Mouse (Mus musculus): ENCODE data around the gene Hal. TPM values are rescaled to one million over a fixed set of nuclear protein-coding genes. Genes with fewer than 3 reads are reported as not detected.
"Not testable (repeated sequence)": the region's sequence is repeated elsewhere in the genome, so short reads cannot be mapped to it uniquely, and the experiment has no call there.

Gene Hal
- polyA plus RNA-seq, 1 experiment from 2014 or later: 0.25 TPM

- Histone ChIP-seq H3K9ac (replicated peaks; ENCODE audit: low read length) (no peak overlapping the region), H3K4me3 (ENCODE audit: low read length) (no peak overlapping the region), H3K4me1 (ENCODE audit: insufficient read depth, low read length) (no peaks in the 10 kb centered on the region), H3K4me2 (replicated peaks; ENCODE audit: low read depth, low read length) (no peak overlapping the region), H3K27ac (ENCODE audit: low read length) (no peak overlapping the region), H3K36me3 (ENCODE audit: insufficient read depth, low read length) (no peaks in the 10 kb centered on the region), H3K9me3 (ENCODE audit: low read length) (no peaks in the 10 kb centered on the region), H3K27me3 (ENCODE audit: insufficient read depth, low read length) (no peaks in the 10 kb centered on the region)
- 0 out of 2 replicates have a peak, but pooled peaks have one; percentile 54 for ATAC-seq (ENCODE audit: low FRiP score, low TSS enrichment)
- WGBS: 13% methylated on average over 7 of the region's 7 CpGs
Observed at GRCm38 (mm10) chr10:93548991-93549390, 60.4 kb downstream of the Hal start.

GRCm38 (mm10) chr10:93549821-93550220, 61.3 kb downstream of the Hal start:
- Histone ChIP-seq H3K4me3 (ENCODE audit: low read length) (no peak overlapping the region), H3K36me3 (ENCODE audit: insufficient read depth, low read length) (no peaks in the 10 kb centered on the region), H3K4me1 (ENCODE audit: insufficient read depth, low read length) (no peaks in the 10 kb centered on the region), H3K9ac (replicated peaks; ENCODE audit: low read length) (no peak overlapping the region), H3K27me3 (ENCODE audit: insufficient read depth, low read length) (no peaks in the 10 kb centered on the region), H3K9me3 (ENCODE audit: low read length) (no peaks in the 10 kb centered on the region), H3K4me2 (replicated peaks; ENCODE audit: low read depth, low read length) (no peak overlapping the region), H3K27ac (ENCODE audit: low read length) (no peak overlapping the region)
- ATAC-seq (ENCODE audit: low FRiP score, low TSS enrichment): no peak
- WGBS: 75% methylated on average over 10 of the region's 10 CpGs

- H3K4me3 ChIP-seq (ENCODE audit: low read length): no peak overlapping the region
- no peaks in the 10 kb centered on the region for H3K27me3 ChIP-seq (ENCODE audit: insufficient read depth, low read length)
- H3K4me1 ChIP-seq (ENCODE audit: insufficient read depth, low read length): no peaks in the 10 kb centered on the region
- no peak overlapping the region for H3K27ac ChIP-seq (ENCODE audit: low read length)
- H3K4me2 ChIP-seq (replicated peaks; ENCODE audit: low read depth, low read length): no peak overlapping the region
- no peak for ATAC-seq (ENCODE audit: low FRiP score, low TSS enrichment)
- no peak overlapping the region for H3K9ac ChIP-seq (replicated peaks; ENCODE audit: low read length)
- H3K9me3 ChIP-seq (ENCODE audit: low read length): no peaks in the 10 kb centered on the region
- H3K36me3 ChIP-seq (ENCODE audit: insufficient read depth, low read length): no peaks in the 10 kb centered on the region
- 78% methylated on average over 8 of the region's 8 CpGs for whole genome bisulfite sequencing
Observed at GRCm38 (mm10) chr10:93552596-93552995, 64.0 kb downstream of the Hal start.

- ATAC-seq (ENCODE audit: low FRiP score, low TSS enrichment); H3K4me1 ChIP-seq (ENCODE audit: insufficient read depth, low read length); H3K27ac ChIP-seq (ENCODE audit: low read length); H3K9me3 ChIP-seq (ENCODE audit: low read length); H3K4me2 ChIP-seq (replicated peaks; ENCODE audit: low read depth, low read length); H3K36me3 ChIP-seq (ENCODE audit: insufficient read depth, low read length); H3K27me3 ChIP-seq (ENCODE audit: insufficient read depth, low read length); H3K4me3 ChIP-seq (ENCODE audit: low read length); H3K9ac ChIP-seq (replicated peaks; ENCODE audit: low read length): not testable (repeated sequence)
- 68% methylated on average over 2 of the region's 2 CpGs for WGBS
Observed at GRCm38 (mm10) chr10:93557971-93558370, 69.4 kb downstream of the Hal start.

- no peak overlapping the region for H3K27ac ChIP-seq (ENCODE audit: low read length)
- 52% methylated on average over 9 of the region's 9 CpGs for WGBS
- no peaks in the 10 kb centered on the region for H3K36me3 ChIP-seq (ENCODE audit: insufficient read depth, low read length)
- no peaks in the 10 kb centered on the region for H3K9me3 ChIP-seq (ENCODE audit: low read length)
- peak; percentile 39; the same call in 1 of the 2 replicates for ATAC-seq (ENCODE audit: low FRiP score, low TSS enrichment)
- H3K4me3 ChIP-seq (ENCODE audit: low read length): no peak overlapping the region
- no peaks in the 10 kb centered on the region for H3K27me3 ChIP-seq (ENCODE audit: insufficient read depth, low read length)
- no peaks in the 10 kb centered on the region for H3K4me1 ChIP-seq (ENCODE audit: insufficient read depth, low read length)
- no peak overlapping the region for H3K9ac ChIP-seq (replicated peaks; ENCODE audit: low read length)
- no peak overlapping the region for H3K4me2 ChIP-seq (replicated peaks; ENCODE audit: low read depth, low read length)
Observed at GRCm38 (mm10) chr10:93559786-93560185, 71.2 kb downstream of the Hal start.

GRCm38 (mm10) chr10:93564518-93565090, 76.0 kb downstream of the Hal start:
- H3K36me3 ChIP-seq (ENCODE audit: insufficient read depth, low read length): no peaks in the 10 kb centered on the region
- H3K9ac ChIP-seq (replicated peaks; ENCODE audit: low read length): no peak overlapping the region
- no peaks in the 10 kb centered on the region for H3K9me3 ChIP-seq (ENCODE audit: low read length)
- no peaks in the 10 kb centered on the region for H3K4me1 ChIP-seq (ENCODE audit: insufficient read depth, low read length)
- WGBS: 89% methylated on average over 14 of the region's 14 CpGs
- H3K4me2 ChIP-seq (replicated peaks; ENCODE audit: low read depth, low read length): no peak overlapping the region
- no peak for ATAC-seq (ENCODE audit: low FRiP score, low TSS enrichment)
- H3K4me3 ChIP-seq (ENCODE audit: low read length): no peak overlapping the region
- no peaks in the 10 kb centered on the region for H3K27me3 ChIP-seq (ENCODE audit: insufficient read depth, low read length)
- no peak overlapping the region for H3K27ac ChIP-seq (ENCODE audit: low read length)

- Histone ChIP-seq H3K27ac (ENCODE audit: low read length) (no peak overlapping the region), H3K36me3 (ENCODE audit: insufficient read depth, low read length) (no peaks in the 10 kb centered on the region), H3K9me3 (ENCODE audit: low read length) (no peaks in the 10 kb centered on the region), H3K4me3 (ENCODE audit: low read length) (no peak overlapping the region), H3K4me2 (replicated peaks; ENCODE audit: low read depth, low read length) (no peak overlapping the region), H3K4me1 (ENCODE audit: insufficient read depth, low read length) (no peaks in the 10 kb centered on the region), H3K9ac (replicated peaks; ENCODE audit: low read length) (no peak overlapping the region), H3K27me3 (ENCODE audit: insufficient read depth, low read length) (no peaks in the 10 kb centered on the region)
- ATAC-seq (ENCODE audit: low FRiP score, low TSS enrichment): no peak
- WGBS: 86% methylated on average over 10 of the region's 10 CpGs
Observed at GRCm38 (mm10) chr10:93567066-93567465, 78.5 kb downstream of the Hal start.

GRCm38 (mm10) chr10:93567841-93568566, 79.4 kb downstream of the Hal start:
- no peak overlapping the region for H3K4me2 ChIP-seq (replicated peaks; ENCODE audit: low read depth, low read length)
- 90% methylated on average over 11 of the region's 11 CpGs for WGBS
- H3K4me3 ChIP-seq (ENCODE audit: low read length): no peak overlapping the region
- H3K27ac ChIP-seq (ENCODE audit: low read length): no peak overlapping the region
- H3K27me3 ChIP-seq (ENCODE audit: insufficient read depth, low read length): no peaks in the 10 kb centered on the region
- H3K9ac ChIP-seq (replicated peaks; ENCODE audit: low read length): no peak overlapping the region
- no peaks in the 10 kb centered on the region for H3K4me1 ChIP-seq (ENCODE audit: insufficient read depth, low read length)
- no peaks in the 10 kb centered on the region for H3K9me3 ChIP-seq (ENCODE audit: low read length)
- ATAC-seq (ENCODE audit: low FRiP score, low TSS enrichment): no peak
- H3K36me3 ChIP-seq (ENCODE audit: insufficient read depth, low read length): no peaks in the 10 kb centered on the region

- Histone ChIP-seq H3K4me1 (ENCODE audit: insufficient read depth, low read length) (no peaks in the 10 kb centered on the region), H3K36me3 (ENCODE audit: insufficient read depth, low read length) (no peaks in the 10 kb centered on the region), H3K4me2 (replicated peaks; ENCODE audit: low read depth, low read length) (no peak overlapping the region), H3K27ac (ENCODE audit: low read length) (no peak overlapping the region), H3K9me3 (ENCODE audit: low read length) (no peaks in the 10 kb centered on the region), H3K27me3 (ENCODE audit: insufficient read depth, low read length) (no peaks in the 10 kb centered on the region), H3K4me3 (ENCODE audit: low read length) (no peak overlapping the region), H3K9ac (replicated peaks; ENCODE audit: low read length) (no peak overlapping the region)
- 85% methylated on average over 6 of the region's 6 CpGs for WGBS
- no peak for ATAC-seq (ENCODE audit: low FRiP score, low TSS enrichment)
Observed at GRCm38 (mm10) chr10:93568671-93569070, 80.1 kb downstream of the Hal start.
